Mouse (Mus musculus): ENCODE data around the gene Grid1.

Gene Grid1

DNA sequence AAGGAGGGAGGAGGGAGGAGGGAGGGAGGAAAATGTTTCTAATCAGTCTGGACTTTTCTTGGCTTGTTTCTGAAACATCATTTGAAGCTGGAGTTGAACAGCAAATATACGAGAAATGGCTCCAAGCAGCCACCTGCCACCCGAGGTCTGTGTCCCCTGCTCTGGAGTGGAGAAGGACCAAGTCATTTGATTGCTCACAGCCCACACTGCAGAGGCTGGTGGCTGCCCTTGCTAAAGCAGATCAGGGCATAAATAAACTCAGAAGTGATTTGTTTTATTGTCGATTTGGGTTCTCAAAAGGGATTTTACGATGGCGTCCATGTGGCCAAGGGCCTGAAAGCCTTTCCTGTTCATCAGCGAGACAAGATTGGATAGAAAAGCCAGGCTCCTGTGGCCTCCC is 423.0 kb downstream of the Grid1 start:
- DNase-seq = no peak

DNA sequence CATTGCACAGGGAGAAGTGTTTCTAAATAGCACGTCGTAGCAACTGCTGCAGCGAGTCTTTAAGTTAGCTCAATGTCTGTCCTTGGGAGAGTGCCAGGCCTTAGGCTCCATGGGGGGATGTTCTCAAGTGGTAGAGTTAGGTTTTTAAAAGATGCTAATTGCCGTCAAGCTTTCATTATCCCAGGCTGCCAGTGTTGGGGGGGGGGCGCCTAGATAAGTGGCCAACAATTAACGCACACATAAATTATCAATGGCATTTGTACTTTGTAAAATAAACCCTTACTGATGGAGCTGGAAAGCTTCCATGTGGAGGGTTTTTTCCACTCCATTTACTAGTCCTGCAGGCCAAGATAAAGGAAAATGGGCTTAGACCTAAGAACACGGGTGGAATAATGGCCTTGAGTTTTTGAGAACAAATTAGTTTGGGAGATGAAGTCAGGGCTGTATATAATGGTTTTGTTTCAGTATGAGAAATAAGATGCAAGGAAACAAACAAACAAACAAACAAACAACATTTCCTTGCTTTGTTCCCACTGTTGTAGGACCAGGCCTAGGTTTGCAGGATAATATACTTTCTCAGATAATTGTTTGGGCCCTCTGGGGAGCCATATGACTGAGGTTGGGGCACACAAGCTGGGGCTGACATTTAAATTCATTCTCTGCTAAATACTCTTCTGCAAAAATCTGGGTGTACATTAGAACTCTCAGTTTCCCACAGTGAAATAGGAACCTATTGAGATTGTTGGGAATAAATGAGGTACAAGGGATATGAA is 425.1 kb downstream of the Grid1 start:
- no peak for DNase-seq

DNA sequence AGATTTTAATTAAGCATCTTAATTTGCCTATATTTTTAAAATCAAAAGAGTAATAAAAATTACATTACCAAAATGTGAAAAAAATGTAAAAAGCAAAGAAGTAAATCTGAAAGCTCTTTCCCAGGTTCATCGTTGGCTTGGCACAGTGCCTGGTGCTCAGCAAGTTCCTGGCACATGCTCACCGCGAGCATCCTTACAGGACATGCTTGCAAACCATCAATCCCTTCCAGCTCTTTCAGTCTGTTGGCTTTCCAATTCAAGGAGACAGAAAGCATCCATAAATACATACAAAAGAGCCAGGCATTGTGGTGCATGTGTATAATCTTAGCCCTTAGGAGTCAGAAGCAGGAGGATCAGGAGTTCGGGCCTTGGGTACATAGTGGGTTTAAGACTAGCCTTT is 430.5 kb downstream of the Grid1 start:
- DNase-seq = no peak

DNA sequence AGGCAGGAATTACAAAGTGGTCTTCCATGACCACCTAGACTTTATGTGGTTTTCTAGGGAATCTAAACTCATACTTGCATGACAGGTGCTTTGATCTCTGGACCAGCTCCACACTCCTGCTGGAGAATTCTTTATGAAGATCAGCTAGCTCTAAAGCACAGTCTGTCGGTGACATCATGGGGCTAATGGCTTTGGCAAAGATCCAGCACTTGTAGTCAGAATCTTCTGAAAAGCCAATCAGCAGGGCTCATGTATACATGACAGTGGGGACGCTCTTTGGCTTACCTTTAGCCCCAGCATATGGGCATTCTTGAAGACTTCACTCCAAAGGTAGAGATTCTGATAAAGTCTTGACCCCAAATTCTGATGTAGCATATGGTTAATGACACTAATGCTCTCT is 434.6 kb downstream of the Grid1 start:
- no peak for DNase-seq

GRCm38 (mm10) chr14:35270260-35270659 is 450.4 kb downstream of the Grid1 start:
- DNase-seq = no peak

- DNase-seq = no peak
Measured at GRCm38 (mm10) chr14:35309201-35309600, 489.3 kb downstream of the Grid1 start.

DNA sequence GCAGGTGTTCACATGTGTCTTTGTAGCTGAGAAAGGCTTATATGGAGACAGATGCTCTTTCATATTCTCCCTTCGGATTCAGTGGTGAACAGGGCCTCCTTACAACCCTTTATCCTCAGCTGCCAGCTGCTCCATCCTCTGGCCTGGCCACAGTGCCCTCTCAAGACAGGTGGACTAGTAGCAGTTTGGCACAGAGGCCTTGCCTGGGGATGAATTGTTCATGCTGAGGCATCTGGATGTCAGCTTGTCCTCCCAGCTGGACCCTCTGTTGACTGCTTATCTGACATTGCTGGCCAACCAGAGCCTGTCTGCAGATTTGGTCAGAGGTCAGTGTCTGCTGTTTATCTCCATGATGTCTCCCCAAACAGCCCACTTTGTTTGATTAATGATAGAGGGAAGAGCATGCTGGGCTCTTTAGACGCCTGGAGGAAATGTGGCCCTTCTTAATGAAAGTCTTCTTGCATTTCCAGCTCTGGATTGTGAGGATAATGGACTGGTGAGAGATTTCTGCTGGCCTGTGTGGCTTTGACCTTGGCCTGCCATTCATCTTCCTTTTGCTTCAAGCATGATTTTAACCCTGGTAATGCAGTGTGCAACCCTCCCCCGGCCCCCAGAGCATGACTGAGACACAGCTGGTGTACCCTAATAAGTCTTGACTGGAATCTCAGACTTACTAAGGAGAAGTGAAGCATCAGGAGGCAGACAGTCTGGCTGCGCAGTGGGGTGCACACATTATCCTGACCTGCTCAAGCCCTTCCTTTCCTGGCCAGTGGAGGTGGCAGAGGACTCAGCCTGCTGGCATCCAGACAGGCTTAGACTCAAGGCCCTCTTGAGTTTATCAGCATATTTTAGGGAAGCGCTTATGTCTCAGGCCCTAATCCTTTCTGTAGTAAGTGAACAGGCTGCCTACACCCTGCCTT is 493.7 kb downstream of the Grid1 start:
- no peak for DNase-seq

DNA sequence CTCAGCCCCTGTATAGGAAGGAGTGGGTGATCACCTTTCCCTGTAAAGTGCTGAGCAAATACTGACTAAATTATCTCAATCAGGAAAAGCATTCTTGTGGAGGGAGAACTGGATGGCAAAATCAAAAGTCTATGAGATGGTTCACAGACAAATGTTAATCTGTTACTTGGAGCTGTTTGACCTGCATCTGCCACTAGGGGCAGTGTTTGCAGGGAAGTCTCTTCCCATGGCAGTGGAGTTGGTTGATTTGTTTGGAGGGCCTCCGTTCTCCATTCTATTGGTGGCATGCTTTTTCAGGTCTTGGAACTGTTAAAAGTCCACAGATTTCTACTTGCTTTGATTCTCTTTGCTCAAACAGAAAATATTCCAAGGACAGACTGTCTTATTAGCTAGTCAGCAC is 506.4 kb downstream of the Grid1 start:
- no peak for DNase-seq

DNA sequence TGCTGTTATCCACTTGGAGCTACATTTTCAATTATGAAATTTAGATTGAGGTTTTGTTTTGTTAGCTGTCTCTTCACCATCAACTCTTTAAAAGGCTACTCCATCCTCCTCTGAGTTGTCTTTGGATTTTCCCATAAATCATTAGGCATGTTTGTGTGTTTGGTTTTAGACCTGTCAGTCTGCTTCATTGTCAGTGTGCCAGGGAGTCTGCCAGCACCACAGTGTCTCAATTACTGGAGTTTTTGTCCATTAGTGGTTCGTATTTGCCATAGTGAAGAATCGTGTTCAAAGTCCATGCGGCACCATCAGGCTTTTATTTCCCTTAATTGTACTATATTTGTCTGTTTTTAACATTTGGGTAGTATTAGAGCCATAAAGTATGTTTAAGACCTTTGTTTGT is 516.7 kb downstream of the Grid1 start:
- DNase-seq = no peak

GRCm38 (mm10) chr14:35356011-35356410 is 536.1 kb downstream of the Grid1 start:
- no peak for DNase-seq

GRCm38 (mm10) chr14:35356480-35357085 is 536.7 kb downstream of the Grid1 start:
- DNase-seq = no peak

- DNase-seq = no peak
Measured at GRCm38 (mm10) chr14:35358136-35358821, 538.4 kb downstream of the Grid1 start.

DNA sequence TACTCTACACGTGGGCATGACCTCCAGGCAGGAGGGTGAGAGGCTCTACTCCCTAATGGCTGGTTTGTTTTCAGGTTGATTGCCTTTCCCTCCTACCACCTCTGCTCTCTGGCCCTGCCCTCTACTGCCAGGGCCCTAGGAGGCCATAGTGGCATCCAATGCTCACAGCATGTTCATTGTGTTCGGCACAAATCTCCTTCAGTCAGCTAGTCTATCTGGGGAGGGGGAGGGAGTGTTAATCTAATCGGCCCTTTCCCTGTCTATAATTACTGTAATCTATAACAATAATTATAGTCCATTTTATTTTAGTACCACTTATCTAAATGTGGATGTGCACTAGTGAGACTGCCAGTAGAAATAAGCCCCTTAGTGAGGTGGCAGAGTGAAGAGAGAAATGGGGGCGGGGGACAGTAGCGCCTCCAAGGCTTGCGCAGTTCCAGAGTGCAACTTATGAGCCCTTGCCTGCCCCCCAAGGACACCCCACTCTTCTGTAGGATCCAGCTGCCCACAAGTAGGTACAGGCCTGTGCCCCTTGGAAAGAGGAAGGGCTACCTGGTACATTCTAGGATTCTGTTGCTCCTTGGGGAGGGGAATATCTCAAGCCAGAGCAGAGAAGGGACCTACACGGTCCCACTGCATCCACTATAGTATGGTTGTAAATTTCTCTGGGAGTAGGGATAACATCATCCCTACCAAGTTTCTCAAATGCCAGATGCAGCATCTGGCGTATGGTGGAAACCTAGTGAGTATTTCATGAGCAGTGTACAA is 545.5 kb downstream of the Grid1 start:
- no peak for DNase-seq

GRCm38 (mm10) chr14:35374374-35374773 is 554.5 kb downstream of the Grid1 start:
- no peak for DNase-seq

DNA sequence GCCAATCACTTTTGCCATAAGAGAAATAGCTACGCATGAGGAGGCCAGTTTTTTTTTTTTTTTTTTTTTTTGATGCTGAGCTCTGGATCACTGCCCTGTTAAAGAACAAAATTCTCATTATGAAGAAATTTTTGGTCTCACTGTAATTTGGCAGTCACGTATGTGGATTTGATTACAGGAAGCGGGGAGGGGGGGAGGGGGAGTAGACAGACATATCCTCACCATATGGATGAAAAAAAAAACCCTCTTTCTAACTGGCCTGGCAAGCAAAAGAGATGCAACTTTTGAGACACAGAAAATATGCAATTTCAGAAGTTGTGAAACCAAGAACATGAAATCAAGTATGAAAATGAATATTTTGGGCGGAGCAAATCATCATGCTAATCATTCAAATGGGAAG is 573.7 kb downstream of the Grid1 start:
- no peak for DNase-seq

GRCm38 (mm10) chr14:35404249-35404908 is 584.5 kb downstream of the Grid1 start:
- DNase-seq = no peak

DNA sequence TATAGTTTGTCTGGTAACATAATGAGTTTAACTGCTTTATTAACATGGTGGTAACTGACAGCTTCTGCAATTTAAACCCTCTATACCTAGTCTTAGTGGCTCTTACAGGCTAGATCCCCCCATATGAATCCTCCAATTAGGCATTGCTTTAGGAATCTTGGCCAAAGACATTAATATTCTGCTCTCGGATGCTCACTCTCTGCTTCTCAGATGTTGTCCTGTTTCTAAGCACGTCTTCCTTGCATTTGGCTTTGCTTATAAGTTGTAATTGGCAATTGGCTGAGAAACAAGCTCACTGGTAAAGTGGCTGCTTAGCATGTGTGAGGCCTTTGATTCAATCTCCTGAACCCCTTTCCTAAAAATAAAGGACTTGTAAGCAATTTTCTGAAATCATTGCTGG is 610.4 kb downstream of the Grid1 start:
- no peak for DNase-seq

DNA sequence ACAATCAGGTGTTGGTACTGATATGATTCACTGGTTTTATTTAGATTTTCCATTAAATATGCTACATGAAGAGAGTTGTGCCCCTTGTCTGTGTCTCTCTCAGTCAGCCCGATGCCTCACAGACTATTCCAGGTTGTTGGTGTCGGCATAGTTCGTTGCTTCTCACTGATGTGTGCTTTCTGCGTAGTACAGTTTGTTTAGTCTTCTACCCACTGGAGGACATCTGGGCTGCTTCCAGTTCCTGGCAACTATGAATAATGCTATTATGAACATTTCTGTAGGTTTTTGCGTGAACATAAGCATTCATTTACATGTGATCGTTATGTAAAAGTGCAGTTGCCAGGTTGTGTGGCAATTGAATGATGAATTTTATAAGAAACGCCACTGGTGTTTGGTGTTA is 633.8 kb downstream of the Grid1 start:
- peak; percentile 23 for DNase-seq

DNA sequence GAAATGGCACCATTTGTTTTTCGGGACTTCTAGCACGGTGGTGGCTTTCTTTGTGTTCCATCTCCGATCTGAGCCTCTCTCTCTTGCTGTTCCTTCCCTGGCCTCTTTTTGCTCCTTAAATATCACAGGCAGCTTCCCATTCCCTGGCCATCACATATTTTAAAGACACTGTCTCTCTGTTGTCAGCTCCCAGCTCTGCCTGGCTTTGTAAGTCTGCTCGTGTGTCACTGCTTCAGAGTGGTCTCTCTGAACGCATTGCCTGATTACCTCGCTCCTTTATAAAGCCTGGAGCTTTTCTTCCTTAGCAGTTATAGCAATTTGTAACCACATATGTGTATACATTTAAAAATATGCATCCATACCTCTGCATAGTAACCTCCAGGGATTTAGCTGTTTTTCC is 648.3 kb downstream of the Grid1 start:
- DNase-seq = no peak

GRCm38 (mm10) chr14:35486017-35486416 is 666.1 kb downstream of the Grid1 start:
- DNase-seq = no peak

DNA sequence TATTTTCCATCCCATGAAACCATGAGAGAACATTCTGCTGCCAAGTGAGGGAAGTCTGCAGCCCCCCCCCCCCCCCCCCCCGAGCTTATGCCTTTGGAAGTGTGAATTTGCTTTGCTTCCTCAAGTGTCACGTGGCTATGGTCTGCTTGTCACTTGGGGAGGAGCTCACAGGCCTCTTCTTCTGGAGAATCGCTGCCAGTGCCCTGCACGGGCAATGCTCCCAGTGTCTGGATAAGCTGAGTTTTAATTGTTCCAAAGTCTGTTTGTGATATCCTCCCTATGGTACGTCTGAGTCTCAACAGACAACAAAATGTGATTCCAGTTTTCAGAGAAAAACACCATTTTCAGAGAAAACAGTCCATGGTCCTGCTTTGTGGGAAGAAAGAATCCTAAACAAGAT is 682.4 kb downstream of the Grid1 start:
- DNase-seq = no peak

GRCm38 (mm10) chr14:35519402-35519801 is 699.5 kb downstream of the Grid1 start:
- no peak for DNase-seq
